Mouse (Mus musculus) lung, adult 2 months (tissue): Measurements from ENCODE around the gene Nup214.

Source experiments
- CTCF ChIP-seq: fragments of 200-500 bp; IDR thresholded peaks from 2 replicates; pipeline ENCODE4 v1.5.1; 2011; ENCODE audit warnings: mild to moderate bottlenecking, low read length, control low read depth; ENCODE audit not compliant: insufficient read depth
- POLR2A ChIP-seq: fragments of 200-500 bp; IDR thresholded peaks from 2 replicates; pipeline ENCODE4 v1.6.1; 2011; ENCODE audit warnings: low read depth, mild to moderate bottlenecking, control low read depth, low read length, borderline replicate concordance; ENCODE audit errors: extremely low read depth

- TF ChIP-seq POLR2A (no peak), CTCF (no peak)
These were observed 85.4 kb downstream of the Nup214 start for GRCm38 (mm10) chr2:32059613-32060012.
